In genomic region chr12:83496736-83497135, GRCm38 (mm10) we compare ENCODE assay signal across 25 mouse cellular contexts.
"Had no signal": no experiment of that assay in that cellular context is flagged by ENCODE, and none has a peak within 500 bp of the region (broad histone marks: within the 10 kb centered on the region; RNA-seq: fewer than 3 reads in every experiment).

No protein-coding gene starts in this region.

- H3K36me3 ChIP-seq: heart, embryonic 10.5 days; heart, embryonic 12.5 days; hindbrain, embryonic 10.5 days; hindbrain, embryonic 12.5 days; hindbrain, embryonic 15.5 days; kidney, embryonic 15.5 days; limb, embryonic 10.5 days; limb, embryonic 12.5 days; liver, embryonic 12.5 days had no signal

- H3K4me2 ChIP-seq: heart, embryonic 12.5 days; hindbrain, embryonic 12.5 days; hindbrain, embryonic 15.5 days; kidney, embryonic 15.5 days; limb, embryonic 12.5 days; liver, embryonic 12.5 days had no signal

- DNase-seq: gastrocnemius, postnatal 10 days; gastrocnemius, postnatal 25 days; heart, adult 2 months; heart, postnatal 10 days; heart, postnatal 4 days; kidney, adult 11 months; kidney, adult 2 months; kidney, adult 9 months; kidney, postnatal 14 days; kidney, postnatal 36 days; layer of hippocampus, adult 9-11 months; layer of hippocampus, postnatal 36 days had no signal

- H3K9ac ChIP-seq: heart, embryonic 12.5 days; hindbrain, embryonic 12.5 days; hindbrain, embryonic 15.5 days; kidney, embryonic 15.5 days; limb, embryonic 12.5 days; liver, embryonic 12.5 days; liver, embryonic 14.5 days had no signal

- H3K9me3 ChIP-seq: heart, embryonic 10.5 days; heart, embryonic 12.5 days; hindbrain, embryonic 10.5 days; hindbrain, embryonic 12.5 days; hindbrain, embryonic 15.5 days; kidney, embryonic 15.5 days; limb, embryonic 10.5 days; limb, embryonic 12.5 days; liver, embryonic 12.5 days had no signal

- H3K4me1 ChIP-seq: hindbrain, embryonic 12.5 days; hindbrain, embryonic 15.5 days had no signal

- ATAC-seq: hindbrain, postnatal 0 days; intestine, embryonic 16.5 days; liver, embryonic 12.5 days had no signal

- H3K27ac ChIP-seq: heart, adult 2 months; heart, embryonic 10.5 days; hindbrain, embryonic 10.5 days; hindbrain, embryonic 12.5 days; hindbrain, embryonic 15.5 days; hindbrain, postnatal 0 days; kidney, embryonic 15.5 days; kidney, postnatal 0 days; limb, embryonic 10.5 days; limb, embryonic 12.5 days; liver, embryonic 12.5 days; liver, embryonic 14.5 days had no signal

- H3K27me3 ChIP-seq: heart, embryonic 12.5 days; hindbrain, embryonic 12.5 days; hindbrain, embryonic 15.5 days; kidney, embryonic 15.5 days had no signal

- H3K4me3 ChIP-seq: heart, adult 2 months; heart, embryonic 10.5 days; heart, embryonic 12.5 days; hindbrain, embryonic 10.5 days; hindbrain, embryonic 12.5 days; hindbrain, embryonic 15.5 days; kidney, embryonic 15.5 days; limb, embryonic 10.5 days; limb, embryonic 12.5 days; liver, embryonic 12.5 days had no signal
